Mouse (Mus musculus) adrenal gland, adult 8-10 months (tissue): ENCODE results near the gene Strn. TPM values are rescaled to one million over a fixed set of nuclear protein-coding genes. Genes with fewer than 3 reads are reported as not detected.

Experiments
- DNase-seq: peaks from one replicate; pipeline ENCODE4 v3.0.0; 2022
- total RNA-seq, 4 experiments: library from RNA; stranded (reverse); gene quantifications; 2 replicates each; pipeline ENCODE4 v1.2.4; 2022

The Strn gene
- total RNA-seq = 10 to 100 TPM; 23.5 to 28.1 (median 27.6) TPM

DNA sequence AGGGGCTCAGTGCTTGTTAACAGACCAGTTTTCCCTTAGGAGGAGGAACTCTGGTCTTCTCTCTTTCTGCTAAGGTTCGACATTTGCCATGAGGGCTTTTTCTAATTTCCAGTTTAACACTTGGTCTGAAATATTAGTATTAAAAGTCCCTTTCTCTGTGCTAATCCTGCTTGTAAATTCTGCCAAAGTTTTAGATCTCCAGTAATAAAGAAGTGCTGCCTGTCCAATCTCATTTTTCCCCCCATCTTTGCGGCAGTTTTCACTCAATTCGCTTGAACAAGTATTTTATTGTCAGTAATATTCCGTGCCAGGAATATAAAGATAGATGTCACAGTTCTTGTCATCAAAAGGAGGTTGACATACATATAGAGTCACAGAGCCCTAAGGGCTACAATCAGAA is at the start of gene Strn:
Gene Strn (minus strand): TSS at position 101 of the 400 bp plus-strand sequence.
- DNase-seq = no peak

DNA sequence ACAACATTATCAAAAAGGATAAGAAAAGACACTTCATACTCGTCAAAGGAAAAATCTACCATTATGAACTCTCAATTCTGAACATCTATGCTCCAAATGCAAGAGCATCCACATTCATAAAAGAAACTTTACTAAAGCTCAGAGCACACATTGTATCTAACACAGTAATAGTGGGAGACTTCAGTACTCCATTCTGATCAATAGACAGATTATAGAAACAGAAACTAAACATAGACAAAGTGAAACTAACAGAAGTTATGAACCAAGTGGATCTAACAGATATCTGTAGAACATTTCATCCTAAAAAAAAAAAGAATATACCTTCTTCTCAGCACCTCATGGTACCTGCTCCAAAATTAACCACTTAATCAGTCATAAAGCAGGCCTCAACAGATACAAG is 41.8 kb upstream of the Strn start:
- DNase-seq = no peak

DNA sequence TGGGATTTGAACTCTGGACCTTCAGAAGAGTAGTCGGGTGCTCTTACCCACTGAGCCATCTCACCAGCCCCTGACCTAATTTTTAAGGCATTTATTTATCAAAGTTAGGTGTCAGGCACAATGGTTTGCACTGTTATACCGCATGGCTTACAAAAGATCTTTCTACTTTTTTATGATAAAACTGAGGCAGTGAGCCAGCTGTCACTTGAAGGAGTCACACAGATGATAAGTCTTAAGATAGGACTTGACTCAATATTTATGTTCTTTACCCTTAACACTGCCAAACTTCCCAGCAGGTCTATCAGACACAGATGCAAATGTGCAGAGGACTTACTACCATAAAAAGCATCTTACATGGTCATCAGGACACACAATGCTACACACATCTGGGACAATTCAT is 35.3 kb upstream of the Strn start:
- DNase-seq = no peak

DNA sequence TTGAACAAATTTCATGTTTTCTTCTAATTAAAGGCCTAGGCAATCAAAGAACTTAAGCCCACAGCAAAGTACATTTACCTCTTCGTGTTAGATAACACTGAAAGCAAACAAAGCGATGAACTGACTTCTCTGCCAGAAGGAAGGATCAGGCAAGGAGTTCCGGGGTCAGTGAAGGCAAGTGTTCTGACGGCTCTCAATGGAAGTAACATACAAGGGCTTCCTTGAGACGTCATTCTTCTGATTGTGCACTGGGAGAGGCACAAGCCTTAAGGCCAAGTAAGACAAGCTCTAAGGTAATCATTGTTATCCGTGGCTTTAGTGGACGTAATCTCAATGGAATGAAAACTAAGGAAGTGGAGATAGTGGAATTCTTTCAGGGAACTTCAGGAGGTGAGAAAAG is 33.9 kb upstream of the Strn start:
- DNase-seq = no peak

- DNase-seq = no peak
Observed at GRCm38 (mm10) chr17:78769341-78769740, 32.3 kb upstream of the Strn start.

DNA sequence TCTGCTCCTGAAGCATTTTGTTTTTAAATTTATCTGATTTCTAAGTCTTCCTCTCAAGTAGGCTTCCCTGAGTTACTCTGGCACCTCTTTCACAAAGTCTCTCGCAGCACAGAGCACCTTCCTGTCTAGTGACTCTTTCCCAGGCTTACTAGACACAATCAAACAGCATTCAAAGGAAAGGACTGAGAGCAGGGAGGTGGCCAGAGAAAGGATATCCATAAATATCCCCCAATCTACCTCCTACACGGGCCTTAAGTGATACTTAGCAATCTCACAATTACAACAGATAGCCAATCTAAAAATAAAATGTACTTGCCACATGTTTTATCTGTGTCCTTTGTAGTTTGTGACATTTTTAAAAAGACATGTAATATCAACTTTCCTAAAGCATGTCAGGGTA is 31.9 kb upstream of the Strn start:
- no peak for DNase-seq

DNA sequence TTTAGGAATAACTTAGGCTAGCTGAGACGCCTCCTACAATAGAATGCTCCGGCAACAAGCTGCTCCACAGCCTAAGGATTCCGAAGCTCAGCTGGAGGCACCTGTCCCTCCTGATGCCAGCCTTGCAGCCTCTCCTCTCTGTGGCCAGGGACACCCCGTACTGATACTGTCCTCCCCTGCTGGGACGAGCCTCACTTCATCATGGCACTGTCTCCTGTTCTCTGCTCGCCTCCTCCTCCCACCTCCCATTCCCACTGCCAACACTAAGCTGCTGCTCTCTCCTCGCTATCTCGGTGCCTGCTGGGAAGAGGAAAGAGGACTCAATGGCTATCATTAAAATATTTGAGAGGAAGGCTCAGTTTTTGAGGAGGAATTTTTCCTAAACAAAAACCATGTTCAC is 30.6 kb upstream of the Strn start:
- no peak for DNase-seq

- DNase-seq = no peak
Observed at GRCm38 (mm10) chr17:78766084-78766483, 29.1 kb upstream of the Strn start.

GRCm38 (mm10) chr17:78763272-78763671 is 26.3 kb upstream of the Strn start:
- no peak for DNase-seq

DNA sequence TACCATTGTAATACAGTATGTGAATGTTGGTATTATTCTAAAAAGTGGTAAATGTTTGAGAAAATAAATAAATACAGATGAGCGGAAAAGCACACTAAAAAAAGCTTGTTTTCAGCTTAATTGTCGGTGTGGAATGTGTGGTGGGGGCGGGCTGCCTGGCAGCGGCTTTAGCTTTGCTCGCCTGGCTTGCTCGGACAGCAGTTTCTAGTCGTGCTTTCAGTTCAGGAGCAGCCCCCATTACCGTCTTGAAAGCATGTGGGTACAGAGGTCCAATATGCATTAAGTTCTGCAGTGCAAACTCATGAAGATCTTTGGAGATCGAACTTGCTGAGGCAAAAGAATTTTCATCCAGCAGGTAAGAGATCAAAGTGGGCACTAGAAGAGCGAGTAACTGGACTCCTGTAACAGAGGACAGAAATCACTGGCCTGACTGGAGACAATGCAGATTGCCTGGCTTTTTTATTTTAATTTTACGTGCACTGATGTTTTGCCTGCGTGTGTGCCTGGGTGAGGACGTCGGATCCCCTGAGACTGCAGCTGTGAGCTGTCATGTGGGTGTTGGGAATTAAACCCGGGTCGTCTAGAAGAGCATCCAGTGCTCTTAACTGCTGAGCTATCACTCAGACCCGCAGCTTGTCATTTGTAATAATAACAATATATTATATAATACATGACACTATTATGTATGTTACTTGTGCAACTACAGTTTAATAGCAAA is 16.1 kb upstream of the Strn start:
- DNase-seq = no peak

- no peak for DNase-seq
Observed at GRCm38 (mm10) chr17:78752064-78752463, 15.1 kb upstream of the Strn start.

- DNase-seq = no peak
Observed at GRCm38 (mm10) chr17:78748440-78748839, 11.4 kb upstream of the Strn start.

GRCm38 (mm10) chr17:78738416-78738815 is 1.4 kb upstream of the Strn start:
- DNase-seq = no peak

GRCm38 (mm10) chr17:78737771-78738170 is 775 bp upstream of the Strn start:
- DNase-seq = no peak

GRCm38 (mm10) chr17:78736473-78736988 is 465 bp downstream of the Strn start:
- peak; percentile 99 for DNase-seq

- DNase-seq = peak; percentile 24
Observed at GRCm38 (mm10) chr17:78735731-78736472, 1.1 kb downstream of the Strn start.

DNA sequence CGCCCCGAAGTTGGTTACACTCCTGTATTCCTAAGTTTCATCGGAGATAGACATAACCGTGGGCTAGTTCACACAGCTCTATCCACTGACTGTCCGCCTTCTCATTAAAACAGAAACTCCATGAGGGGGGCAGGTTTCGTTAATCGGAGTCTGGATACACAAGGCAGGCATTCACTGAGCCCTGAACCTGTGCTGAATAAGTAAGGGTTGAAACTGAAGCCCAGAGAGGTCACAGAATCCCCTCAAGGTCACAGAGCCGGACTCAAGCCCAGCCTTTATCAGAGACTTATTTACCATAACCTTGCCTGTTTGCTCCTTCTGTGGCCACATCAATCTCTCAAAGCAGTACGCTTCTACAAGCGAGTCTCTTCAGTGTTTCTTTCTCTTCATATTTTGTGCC is 2.2 kb downstream of the Strn start:
- DNase-seq = no peak

- DNase-seq = no peak
Observed at GRCm38 (mm10) chr17:78732056-78732455, 4.9 kb downstream of the Strn start.

- no peak for DNase-seq
Observed at GRCm38 (mm10) chr17:78726746-78727449, 10.1 kb downstream of the Strn start.

DNA sequence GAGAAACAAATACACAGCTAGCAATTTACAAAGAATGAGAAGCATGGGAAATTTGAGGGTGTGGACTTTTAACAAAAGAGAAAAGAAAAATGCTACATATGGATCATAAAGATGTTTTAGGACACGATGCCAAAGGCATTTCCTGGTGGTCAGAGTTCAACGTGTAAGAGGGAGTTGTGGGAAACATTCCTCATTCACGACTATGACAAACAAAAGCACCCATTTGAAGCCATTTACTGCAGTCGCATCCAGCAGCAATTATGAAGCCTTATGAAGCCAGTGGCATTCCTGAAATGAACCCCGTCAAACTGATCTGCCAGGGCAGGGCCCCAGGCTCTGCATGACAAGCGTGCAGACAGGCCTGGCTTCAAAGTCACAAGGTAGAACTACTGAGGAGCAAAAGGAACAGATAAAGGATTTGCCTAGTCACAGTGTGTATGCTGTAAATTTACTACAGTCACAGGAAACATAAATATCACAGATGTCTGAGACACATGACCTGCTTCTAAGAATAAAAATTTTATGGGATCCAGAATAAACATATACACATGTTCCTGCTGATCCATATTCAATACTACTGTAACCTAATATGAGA is 12.4 kb downstream of the Strn start:
- no peak for DNase-seq

GRCm38 (mm10) chr17:78721690-78722089 is 15.3 kb downstream of the Strn start:
- no peak for DNase-seq

GRCm38 (mm10) chr17:78719086-78719485 is 17.9 kb downstream of the Strn start:
- DNase-seq = no peak

GRCm38 (mm10) chr17:78710258-78710657 is 26.7 kb downstream of the Strn start:
- DNase-seq = no peak
